Mouse (Mus musculus) gastrocnemius, postnatal 10 days (tissue): ENCODE results near the gene Epx. TPM values are rescaled to one million over a fixed set of nuclear protein-coding genes. Genes with fewer than 3 reads are reported as not detected.

ENCODE experiments used
- DNase-seq: peaks from one replicate; pipeline ENCODE4 v3.0.0; 2021; ENCODE audit warnings: mixed read lengths
- total RNA-seq, 2 experiments: library from RNA; stranded (reverse); gene quantifications; 2 replicates each; pipeline ENCODE4 v1.2.3; 2021

Gene Epx
- total RNA-seq, 2 experiments from 2014 or later: 0.47 TPM; not detected in 1

DNA sequence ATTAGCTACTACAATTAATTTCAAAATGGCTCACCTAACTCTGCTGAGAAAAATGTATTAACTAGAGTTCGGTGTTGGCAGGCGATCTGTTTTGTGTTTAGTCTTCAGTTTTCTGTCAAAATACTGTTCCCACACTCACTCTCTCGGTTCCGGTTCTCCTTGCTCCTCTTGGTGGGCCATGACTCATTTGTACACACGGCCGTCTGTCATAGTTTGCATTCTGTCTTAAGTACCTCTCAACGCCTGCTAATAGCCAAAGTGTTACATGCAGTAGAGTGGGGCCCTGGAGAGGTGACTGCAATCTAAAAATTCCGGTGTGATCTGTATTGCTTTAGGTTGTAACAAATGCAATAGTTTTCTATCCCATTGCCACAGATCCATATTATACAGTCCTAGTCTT lies 34.7 kb downstream of the Epx start:
- DNase-seq: no peak

GRCm38 (mm10) chr11:87828239-87828900 lies 47.0 kb downstream of the Epx start, which contains the start of gene Lpo:
Gene Lpo (minus strand): TSS chr11:87828289.
- DNase-seq: no peak

GRCm38 (mm10) chr11:87821502-87821901 lies 53.8 kb downstream of the Epx start:
- no peak for DNase-seq

- no peak for DNase-seq
Observed at GRCm38 (mm10) chr11:87817443-87817773, 57.9 kb downstream of the Epx start.

DNA sequence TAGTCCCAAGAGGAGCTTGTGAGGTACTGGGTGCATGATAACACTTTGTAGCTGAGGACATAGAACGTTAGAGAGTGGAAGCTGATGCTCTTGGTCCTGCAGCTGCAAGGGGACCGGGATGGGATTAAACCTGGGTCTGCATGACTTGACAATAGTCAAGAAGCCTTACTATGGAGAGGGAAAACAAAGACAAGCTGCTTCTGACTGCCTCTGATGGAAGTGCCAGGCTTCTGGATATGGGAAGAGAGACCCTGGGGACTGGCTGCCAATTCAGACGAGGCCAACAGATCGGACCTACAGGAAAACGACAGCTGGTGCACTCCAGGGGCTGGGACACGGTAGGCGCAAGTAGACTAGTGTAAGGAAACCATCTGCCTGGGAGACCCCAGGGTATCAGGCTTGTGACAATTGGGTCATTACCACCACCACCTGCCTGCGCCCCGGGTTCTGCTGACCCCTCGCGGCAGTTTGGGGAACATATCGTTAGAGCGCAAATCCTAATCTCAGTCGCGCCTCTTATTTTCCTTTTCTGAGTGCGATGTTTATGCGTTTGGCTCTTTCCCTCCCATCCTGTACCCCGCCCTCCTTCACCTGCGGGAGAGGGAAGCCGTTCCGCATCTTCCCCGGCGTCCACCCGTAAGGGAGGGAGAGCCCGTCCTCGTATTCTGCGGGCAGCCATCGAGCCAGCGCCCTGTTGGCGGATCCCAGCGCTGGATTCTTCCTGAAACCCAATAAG lies 58.5 kb downstream of the Epx start:
- DNase-seq: peak; percentile 45

DNA sequence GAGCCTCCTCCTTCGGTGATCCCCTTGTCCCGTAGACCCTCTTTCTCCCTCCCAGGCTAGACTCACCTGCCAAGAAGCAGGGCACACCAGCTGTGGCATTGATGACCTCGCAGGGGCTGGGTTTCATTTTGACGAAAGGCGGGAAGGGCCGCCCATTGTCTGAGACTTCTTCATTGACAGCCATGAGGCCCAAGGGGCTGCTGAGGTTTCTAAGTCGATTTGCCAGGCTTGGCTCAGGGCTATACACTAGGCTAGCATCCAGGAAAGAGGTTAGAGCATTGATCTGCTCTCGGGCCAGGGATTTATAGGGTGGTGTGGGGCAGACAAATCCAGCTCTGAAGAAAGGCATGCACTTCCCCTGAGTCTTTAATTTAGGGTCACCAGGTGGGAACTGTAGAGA lies 60.5 kb downstream of the Epx start:
- no peak for DNase-seq

Other genes with a start within 250 kb of the Epx start
- gene Rnf43, start 212.8 kb downstream of the Epx start, total RNA-seq: under 1 TPM; 0.07 to 0.16 TPM
- 10 to 100 TPM; 38.6 to 42.6 TPM for gene Supt4a, start 138.0 kb downstream of the Epx start, total RNA-seq
- under 1 TPM; 0.27 to 0.38 TPM for gene Tspoap1, start 115.0 kb downstream of the Epx start, total RNA-seq
- 1 to 10 TPM in 1 of 2 experiments, not detected in 1; 4.4 TPM for gene Mpo, start 82.0 kb downstream of the Epx start, total RNA-seq
- gene Lpo, start 47.2 kb downstream of the Epx start, total RNA-seq: not detected
- 1 to 10 TPM; 2.9 to 3.0 TPM for gene Mks1, start 22.3 kb downstream of the Epx start, total RNA-seq
- gene Olfr462, start 16.7 kb upstream of the Epx start, total RNA-seq: not detected
- not detected for gene Olfr463, start 21.9 kb upstream of the Epx start, total RNA-seq
- gene Olfr464, start 45.4 kb upstream of the Epx start, total RNA-seq: not detected
- gene Dynll2, start 112.0 kb upstream of the Epx start, total RNA-seq: 100 to 1,000 TPM; 122 to 139 TPM
- 100 to 1,000 TPM in 1 of 2 experiments, 10 to 100 TPM in 1; 89.5 to 128 TPM for gene Srsf1, start 171.8 kb upstream of the Epx start, total RNA-seq
- 10 to 100 TPM; 44.0 to 46.4 TPM for gene Vezf1, start 192.7 kb upstream of the Epx start, total RNA-seq
- gene Cuedc1, start 222.5 kb upstream of the Epx start, total RNA-seq: 10 to 100 TPM; 50.5 to 60.6 TPM